Mouse (Mus musculus): ENCODE measurements around the gene Hsd17b11. TPM values are rescaled to one million over a fixed set of nuclear protein-coding genes. Genes with fewer than 3 reads are reported as not detected.
A peak's percentile ranks its signal among the peaks of the same experiment; 100 is the strongest.

The Hsd17b11 gene
- 1.5 and 1.7 TPM in 2 replicates for polyA plus RNA-seq (2016; fragmentation: Nextera tagmentation; extraction: Ambion mirVana)

- Histone ChIP-seq H3K4me1 (peaks cover 44% of the 10 kb centered on the region), H3K9ac (peak within 1 kb of the TSS; percentile 65), H3K27me3 (replicated peaks) (no peaks in the 10 kb centered on the region), H3K27ac (peak within 1 kb of the TSS; percentile 67), H3K4me3 (peak within 1 kb of the TSS; percentile 55), H3K36me3 (peaks cover 6% of the 10 kb centered on the region), H3K4me2 (peak within 1 kb of the TSS; percentile 72), H3K9me3 (replicated peaks) (no peaks in the 10 kb centered on the region)
- peak; percentile 84 for ATAC-seq
- 2% methylated on average over 31 of the region's 31 CpGs for WGBS (ENCODE audit: insufficient replicate concordance)
Measured at GRCm38 (mm10) chr5:104021597-104022378, at the start of gene Hsd17b11. TSS of gene Hsd17b11 (minus strand) at chr5:104021919.

DNA sequence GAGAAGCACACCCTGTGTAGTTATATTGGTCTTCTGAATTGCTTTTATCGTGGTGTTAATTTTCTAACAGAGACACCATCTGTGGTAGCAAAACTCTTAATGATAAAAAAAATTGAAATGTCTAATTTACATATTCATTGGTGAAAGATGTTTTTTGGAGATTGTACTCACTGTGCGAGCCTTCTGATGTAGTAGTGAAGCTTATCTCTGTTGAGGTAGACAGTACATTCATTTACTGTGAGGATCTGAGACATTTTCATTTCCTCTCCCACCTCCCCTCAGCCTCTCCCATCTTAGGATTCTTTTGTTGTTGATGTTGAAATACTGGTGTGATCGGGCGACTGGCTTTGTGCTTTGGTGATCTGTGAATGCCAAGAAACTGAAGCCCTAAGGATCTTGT is 49.3 kb upstream of the Hsd17b11 start:
- Histone ChIP-seq H3K27ac (no peak overlapping the region), H3K36me3 (no peaks in the 10 kb centered on the region), H3K4me1 (peaks cover 11% of the 10 kb centered on the region), H3K9ac (no peak overlapping the region), H3K27me3 (replicated peaks) (peaks cover 16% of the 10 kb centered on the region), H3K4me2 (no peak overlapping the region), H3K4me3 (no peak overlapping the region), H3K9me3 (replicated peaks) (no peaks in the 10 kb centered on the region)
- WGBS (ENCODE audit: insufficient replicate concordance) = 53% methylated on average over 4 of the region's 4 CpGs
- peak; percentile 22; the same call in 1 of the 2 replicates for ATAC-seq

DNA sequence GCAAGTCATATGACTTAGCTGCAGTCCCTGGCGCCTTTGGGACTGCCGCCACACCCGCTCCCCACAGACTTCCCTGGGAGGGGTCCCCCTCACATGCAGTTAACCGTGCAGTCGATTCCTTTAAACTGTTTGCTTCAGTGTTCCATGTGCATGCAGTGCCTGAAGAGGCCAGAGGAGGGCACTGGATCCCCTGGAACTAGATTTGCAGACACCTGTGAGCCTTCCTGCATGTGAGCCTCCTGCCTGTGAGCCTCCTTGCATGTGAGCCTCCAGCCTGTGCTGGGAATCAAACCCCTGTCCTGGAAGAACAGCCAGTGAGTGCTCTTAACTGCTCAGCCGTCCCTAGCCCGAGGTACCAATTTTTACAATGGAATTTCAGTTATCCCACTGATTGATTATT is 47.0 kb upstream of the Hsd17b11 start:
- 80% methylated on average over 7 of the region's 7 CpGs for WGBS (ENCODE audit: insufficient replicate concordance)
- H3K4me1 ChIP-seq = peaks cover 12% of the 10 kb centered on the region
- no peaks in the 10 kb centered on the region; the same call in 1 of the 2 replicates for H3K27me3 ChIP-seq (replicated peaks)
- no peak for ATAC-seq
- no peak overlapping the region for H3K4me2 ChIP-seq
- no peak overlapping the region for H3K9ac ChIP-seq
- no peak overlapping the region for H3K27ac ChIP-seq
- H3K9me3 ChIP-seq (replicated peaks) = no peaks in the 10 kb centered on the region
- H3K4me3 ChIP-seq = no peak overlapping the region
- H3K36me3 ChIP-seq = peaks cover 13% of the 10 kb centered on the region

DNA sequence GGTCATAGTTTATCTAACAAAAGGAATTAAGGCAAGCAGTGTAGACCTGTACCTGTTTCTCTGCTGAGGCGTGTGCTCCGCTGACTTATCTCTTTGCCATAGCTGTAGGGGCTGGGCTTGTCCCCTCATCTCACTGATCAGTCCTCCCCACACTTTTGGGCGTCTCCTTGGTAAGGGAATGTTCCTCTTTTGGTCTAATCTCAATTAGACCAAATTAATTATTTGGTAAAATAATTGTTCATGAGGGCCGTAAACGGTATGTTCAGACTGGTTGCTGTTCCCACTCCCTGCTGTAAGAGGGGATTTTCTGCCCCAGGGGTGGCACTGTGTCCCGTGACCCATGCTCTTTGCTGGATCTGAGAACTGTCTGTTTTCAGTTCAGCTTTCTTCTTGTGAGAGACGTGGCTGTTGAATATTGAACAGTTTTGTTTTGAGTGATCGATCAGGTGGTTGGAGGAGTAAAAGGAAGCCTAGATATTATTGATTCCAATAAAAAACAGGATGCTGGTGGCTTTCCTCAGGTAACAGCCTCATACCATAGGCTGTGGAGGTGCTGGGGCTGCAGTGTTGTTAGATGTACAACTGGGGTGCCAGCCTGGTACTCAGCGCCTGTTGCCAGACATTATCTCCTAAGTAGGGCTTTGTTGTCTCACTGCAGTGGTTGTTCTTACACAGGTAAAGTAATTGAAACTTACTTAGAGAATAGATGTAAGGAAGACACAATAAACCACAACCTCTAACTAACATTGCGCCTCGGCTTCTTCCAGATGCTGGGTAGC is 41.2 kb upstream of the Hsd17b11 start:
- Histone ChIP-seq H3K9me3 (replicated peaks) (no peaks in the 10 kb centered on the region), H3K4me3 (no peak overlapping the region), H3K27ac (peak overlapping the region; percentile 90), H3K9ac (peak overlapping the region; percentile 66), H3K27me3 (replicated peaks) (no peaks in the 10 kb centered on the region), H3K36me3 (peaks cover 68% of the 10 kb centered on the region), H3K4me1 (peaks cover 26% of the 10 kb centered on the region), H3K4me2 (peak overlapping the region; percentile 64)
- peak; percentile 100 for ATAC-seq
- WGBS (ENCODE audit: insufficient replicate concordance) = 61% methylated on average over 11 of the region's 11 CpGs

GRCm38 (mm10) chr5:104061936-104062772 is 40.4 kb upstream of the Hsd17b11 start:
- H3K27ac ChIP-seq = peak overlapping the region; percentile 90
- H3K27me3 ChIP-seq (replicated peaks) = no peaks in the 10 kb centered on the region
- H3K36me3 ChIP-seq = peaks cover 70% of the 10 kb centered on the region
- H3K9me3 ChIP-seq (replicated peaks) = no peaks in the 10 kb centered on the region
- no peak overlapping the region for H3K4me3 ChIP-seq
- WGBS (ENCODE audit: insufficient replicate concordance) = 77% methylated on average over 13 of the region's 13 CpGs
- H3K4me1 ChIP-seq = peaks cover 33% of the 10 kb centered on the region
- H3K4me2 ChIP-seq = peak overlapping the region; percentile 64
- ATAC-seq = peak; percentile 63
- H3K9ac ChIP-seq = peak overlapping the region; percentile 50

DNA sequence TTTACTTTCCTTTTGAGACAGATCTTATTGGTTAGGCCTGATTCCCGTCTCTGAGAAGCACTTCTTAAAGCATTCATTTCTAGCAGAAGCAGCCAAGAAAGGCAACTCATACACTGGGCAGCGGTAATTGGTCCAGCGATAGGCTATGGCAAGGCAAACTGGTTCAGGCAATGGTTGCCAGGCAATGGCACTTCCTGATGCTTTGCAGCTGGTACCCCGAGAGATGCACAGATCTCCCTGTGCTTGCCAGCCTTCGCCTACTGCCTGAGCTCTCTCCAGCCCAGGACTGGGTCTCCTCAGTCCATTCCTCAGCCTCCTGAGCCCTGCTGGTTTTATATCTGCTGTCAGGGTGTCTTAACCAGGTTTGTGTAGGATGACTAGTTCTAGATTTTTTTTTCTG is 38.7 kb upstream of the Hsd17b11 start:
- Histone ChIP-seq H3K27me3 (replicated peaks) (no peaks in the 10 kb centered on the region), H3K9me3 (replicated peaks) (no peaks in the 10 kb centered on the region), H3K4me3 (no peak overlapping the region), H3K9ac (no peak overlapping the region), H3K4me1 (peaks cover 49% of the 10 kb centered on the region), H3K27ac (peak overlapping the region; percentile 38; the same call in 1 of the 2 replicates), H3K4me2 (no peak overlapping the region), H3K36me3 (peaks cover 83% of the 10 kb centered on the region)
- no peak for ATAC-seq
- 93% methylated on average over 5 of the region's 5 CpGs for WGBS (ENCODE audit: insufficient replicate concordance)

- Histone ChIP-seq H3K27me3 (replicated peaks) (no peaks in the 10 kb centered on the region), H3K4me2 (no peak overlapping the region), H3K27ac (0 out of 2 replicates have a peak overlapping the region, but pooled peaks have one; percentile 18), H3K4me3 (no peak overlapping the region), H3K9ac (no peak overlapping the region), H3K36me3 (peaks cover 81% of the 10 kb centered on the region), H3K4me1 (peaks cover 57% of the 10 kb centered on the region), H3K9me3 (replicated peaks) (no peaks in the 10 kb centered on the region)
- WGBS (ENCODE audit: insufficient replicate concordance) = 82% methylated on average over 9 of the region's 9 CpGs
- ATAC-seq = no peak
Measured at GRCm38 (mm10) chr5:104059628-104060027, 37.9 kb upstream of the Hsd17b11 start.

GRCm38 (mm10) chr5:104058021-104058420 is 36.3 kb upstream of the Hsd17b11 start:
- no peak for ATAC-seq
- peaks cover 66% of the 10 kb centered on the region for H3K4me1 ChIP-seq
- H3K4me2 ChIP-seq = no peak overlapping the region
- no peak overlapping the region for H3K27ac ChIP-seq
- 66% methylated on average over 15 of the region's 15 CpGs for WGBS (ENCODE audit: insufficient replicate concordance)
- H3K27me3 ChIP-seq (replicated peaks) = no peaks in the 10 kb centered on the region
- H3K4me3 ChIP-seq = no peak overlapping the region
- H3K9me3 ChIP-seq (replicated peaks) = no peaks in the 10 kb centered on the region
- peaks cover 77% of the 10 kb centered on the region for H3K36me3 ChIP-seq
- H3K9ac ChIP-seq = no peak overlapping the region

DNA sequence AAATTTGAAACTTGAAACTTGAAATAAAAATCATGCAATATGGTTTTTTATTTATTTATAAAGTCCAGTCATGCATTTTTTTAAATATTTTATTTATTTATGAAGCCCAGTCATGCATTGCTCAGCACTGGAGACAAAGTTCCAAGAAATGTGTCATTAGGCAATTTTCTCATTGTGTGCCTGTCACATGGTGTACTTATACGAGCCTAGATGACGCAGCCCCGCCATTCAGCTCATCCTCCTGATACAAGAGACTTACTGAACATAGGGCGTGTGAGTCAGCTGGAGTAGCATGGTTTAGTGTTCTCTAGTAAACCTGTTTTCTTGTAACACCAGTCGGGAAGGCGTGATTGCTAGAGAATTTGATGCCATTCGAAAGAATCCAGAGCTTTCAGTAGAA is 34.6 kb upstream of the Hsd17b11 start:
- no peak for ATAC-seq
- peak overlapping the region; percentile 64 for H3K27ac ChIP-seq

DNA sequence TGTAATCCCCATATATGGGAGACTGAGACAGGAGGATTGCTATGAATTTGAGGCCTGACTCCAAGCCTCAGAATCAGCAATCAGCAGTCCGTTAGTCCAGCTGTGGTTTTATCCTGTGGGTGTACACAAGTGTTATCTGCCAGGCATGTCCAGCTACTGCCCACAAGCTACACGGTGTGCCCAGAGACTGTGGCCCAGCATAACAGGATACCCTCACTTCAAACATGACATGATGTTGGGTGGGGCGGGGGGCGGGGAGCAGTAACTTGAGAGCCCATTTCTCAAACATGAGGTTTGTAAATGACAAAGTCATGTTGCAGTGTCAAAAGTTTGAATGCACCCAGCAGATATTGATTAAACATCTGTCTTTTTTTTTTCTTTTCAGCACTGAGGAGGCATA is 34.1 kb upstream of the Hsd17b11 start:
- Histone ChIP-seq H3K4me3 (no peak overlapping the region), H3K36me3 (peaks cover 78% of the 10 kb centered on the region), H3K27ac (peak overlapping the region; percentile 89), H3K9ac (peak overlapping the region; percentile 59), H3K27me3 (replicated peaks) (no peaks in the 10 kb centered on the region), H3K9me3 (replicated peaks) (no peaks in the 10 kb centered on the region), H3K4me1 (peaks cover 59% of the 10 kb centered on the region), H3K4me2 (peak overlapping the region; percentile 46; the same call in 1 of the 2 replicates)
- ATAC-seq = 0 out of 2 replicates have a peak, but pooled peaks have one; percentile 21
- 42% methylated on average over 4 of the region's 4 CpGs for WGBS (ENCODE audit: insufficient replicate concordance)

More for the DNA sequence above, 34.6 kb upstream of the Hsd17b11 start:
- 84% methylated on average over 7 of the region's 7 CpGs for WGBS (ENCODE audit: insufficient replicate concordance)
- Histone ChIP-seq H3K9ac (0 out of 2 replicates have a peak overlapping the region, but pooled peaks have one; percentile 3), H3K4me3 (no peak overlapping the region), H3K27me3 (replicated peaks) (no peaks in the 10 kb centered on the region), H3K4me1 (peaks cover 59% of the 10 kb centered on the region), H3K9me3 (replicated peaks) (no peaks in the 10 kb centered on the region), H3K36me3 (peaks cover 78% of the 10 kb centered on the region), H3K4me2 (no peak overlapping the region)

DNA sequence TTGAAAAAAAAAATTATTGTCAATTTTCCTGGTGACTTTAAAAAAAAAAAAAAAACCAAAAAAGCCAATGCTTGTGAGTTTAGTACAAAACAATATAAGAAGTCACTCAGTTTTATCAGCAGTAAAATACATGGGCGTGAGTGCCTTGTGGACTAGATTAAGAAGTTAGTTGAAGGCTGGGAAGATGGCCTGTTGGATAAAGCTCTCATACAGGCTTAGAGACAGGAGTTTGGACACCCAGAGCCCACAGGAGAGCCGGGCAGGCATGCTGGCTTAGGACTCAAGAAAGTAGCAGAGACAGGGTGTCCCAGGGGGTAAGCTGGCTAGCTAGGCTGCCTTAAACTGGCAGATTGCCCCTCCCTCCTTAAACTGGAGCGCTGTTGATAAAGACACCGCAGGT is 33.2 kb upstream of the Hsd17b11 start:
- Histone ChIP-seq H3K4me3 (no peak overlapping the region), H3K36me3 (peaks cover 78% of the 10 kb centered on the region), H3K4me2 (peak overlapping the region; percentile 46), H3K27me3 (replicated peaks) (no peaks in the 10 kb centered on the region), H3K9ac (peak overlapping the region; percentile 59), H3K4me1 (peaks cover 62% of the 10 kb centered on the region), H3K27ac (peak overlapping the region; percentile 89), H3K9me3 (replicated peaks) (no peaks in the 10 kb centered on the region)
- 31% methylated on average over 4 of the region's 4 CpGs for WGBS (ENCODE audit: insufficient replicate concordance)
- ATAC-seq = peak; percentile 90

All from liver, embryonic 12.5 days (tissue).